Comparison of ENCODE assay signal across 8 mouse cellular contexts in genomic region chr8:84592015-84592662, GRCm38 (mm10).
DNase-seq lines count a peak whose midpoint lies in the region; ATAC-seq and TF ChIP-seq lines count a peak whose summit lies in the region.

No protein-coding gene starts in this region.

- peak; percentile 99 for TF ChIP-seq CTCF in E14TG2a.4 (conservative IDR thresholded peaks at IDR 0.05; ENCODE audit: low read length)
- TF ChIP-seq CTCF in heart, adult 2 months (IDR thresholded peaks at IDR 0.05), result no peak; the same call in none of the 2 replicates
- peak; percentile 95 for TF ChIP-seq CTCF in liver, postnatal 0 days (IDR thresholded peaks at IDR 0.05; ENCODE audit: low read depth)

- peaks cover 39% of the 10 kb centered on the region for H3K4me1 ChIP-seq in E14TG2a.4 (replicated peaks; ENCODE audit: low read depth, low read length)
- H3K4me1 ChIP-seq in embryonic facial prominence, embryonic 11.5 days (ENCODE audit: control insufficient read depth, insufficient read depth, low read length), result no peaks in the 10 kb centered on the region
- no peaks in the 10 kb centered on the region for H3K4me1 ChIP-seq in heart, adult 2 months (ENCODE audit: control insufficient read depth, insufficient read depth, low read length)
- H3K4me1 ChIP-seq in liver, postnatal 0 days (ENCODE audit: insufficient read depth), result peaks cover 38% of the 10 kb centered on the region

- peaks cover 35% of the 10 kb centered on the region for H3K36me3 ChIP-seq in E14TG2a.4 (ENCODE audit: insufficient read depth, low read length)
- no peaks in the 10 kb centered on the region for H3K36me3 ChIP-seq in embryonic facial prominence, embryonic 11.5 days (replicated peaks; ENCODE audit: control insufficient read depth, insufficient read depth, low read depth, low read length)
- H3K36me3 ChIP-seq in heart, adult 2 months (ENCODE audit: control insufficient read depth, insufficient read depth, low read length), result no peaks in the 10 kb centered on the region
- no peaks in the 10 kb centered on the region for H3K36me3 ChIP-seq in liver, postnatal 0 days (replicated peaks; ENCODE audit: insufficient read depth, low read length)

- no peak for ATAC-seq in embryonic facial prominence, embryonic 11.5 days (replicated peaks; ENCODE audit: insufficient number of reproducible peaks, low FRiP score, low TSS enrichment, low read depth)
- peak; percentile 49 for ATAC-seq in liver, postnatal 0 days

- peak; percentile 81 to 86 for DNase-seq in adrenal gland, postnatal 36 days
- DNase-seq in embryonic facial prominence, embryonic 11.5 days (ENCODE audit: low spot score), result peak; percentile 79
- peak; percentile 66 to 87 for DNase-seq in heart, adult 2 months
- peak; percentile 60 to 87 for DNase-seq in kidney, postnatal 36 days
- peak; percentile 89 for DNase-seq in liver, postnatal 0 days
- peak; percentile 85 for DNase-seq in retina, postnatal 1 day
- peak; percentile 77 for DNase-seq in thymus, postnatal 25 days

- peaks cover 14% of the 10 kb centered on the region; the same call in 1 of the 2 replicates for H3K27me3 ChIP-seq in E14TG2a.4 (ENCODE audit: insufficient read depth, low read length)
- no peaks in the 10 kb centered on the region for H3K27me3 ChIP-seq in embryonic facial prominence, embryonic 11.5 days (ENCODE audit: control insufficient read depth, insufficient read depth, low read length)
- no peaks in the 10 kb centered on the region for H3K27me3 ChIP-seq in heart, adult 2 months (ENCODE audit: control insufficient read depth, insufficient read depth, low read length)
- peaks cover 6% of the 10 kb centered on the region; the same call in 1 of the 2 replicates for H3K27me3 ChIP-seq in liver, postnatal 0 days (ENCODE audit: insufficient read depth, low read length)

- H3K79me2 ChIP-seq in heart, adult 2 months (replicated peaks; ENCODE audit: control insufficient read depth, insufficient read depth, low read length), result no peaks in the 10 kb centered on the region

- no peak overlapping the region for H3K4me3 ChIP-seq in E14TG2a.4 (replicated peaks; ENCODE audit: low read length)
- H3K4me3 ChIP-seq in embryonic facial prominence, embryonic 11.5 days (ENCODE audit: low read depth, low read length), result no peak overlapping the region
- H3K4me3 ChIP-seq in heart, adult 2 months, result no peak overlapping the region
- peak overlapping the region; percentile 17; the same call in 1 of the 2 replicates for H3K4me3 ChIP-seq in liver, postnatal 0 days (ENCODE audit: low read depth, low read length)

- H3K9me3 ChIP-seq in E14TG2a.4 (ENCODE audit: low read length), result no peaks in the 10 kb centered on the region
- no peaks in the 10 kb centered on the region for H3K9me3 ChIP-seq in embryonic facial prominence, embryonic 11.5 days (replicated peaks; ENCODE audit: control insufficient read depth, low read length)
- H3K9me3 ChIP-seq in liver, postnatal 0 days (ENCODE audit: low read length), result no peaks in the 10 kb centered on the region

- H3K9ac ChIP-seq in embryonic facial prominence, embryonic 11.5 days (replicated peaks; ENCODE audit: low read length), result no peak overlapping the region
- H3K9ac ChIP-seq in heart, adult 2 months (ENCODE audit: low read depth, low read length), result no peak overlapping the region
- no peak overlapping the region for H3K9ac ChIP-seq in liver, postnatal 0 days (replicated peaks)

- no peak overlapping the region for H3K27ac ChIP-seq in embryonic facial prominence, embryonic 11.5 days (replicated peaks; ENCODE audit: low read depth, low read length)
- no peak overlapping the region for H3K27ac ChIP-seq in heart, adult 2 months
- H3K27ac ChIP-seq in liver, postnatal 0 days (ENCODE audit: low read depth), result peak overlapping the region; percentile 74

- TF ChIP-seq EP300 in heart, adult 2 months (IDR thresholded peaks at IDR 0.05; ENCODE audit: insufficient read depth, low read depth, low read length), result peak; percentile 54; the same call in 1 of the 2 replicates
- no peak for TF ChIP-seq EP300 in liver, postnatal 0 days (IDR thresholded peaks at IDR 0.05; ENCODE audit: low read depth)

- intact Hi-C loops in heart, adult 2 months (cut with DNase I), result loop anchor here (1.0 to 5.0 kb wide), 2 partner anchors 95 to 223 kb away; partner anchors contain the start of genes Nacc1 and Trmt1

- 16% methylated on average over 15 of the region's 15 CpGs for WGBS in embryonic facial prominence, embryonic 11.5 days
- 20% methylated on average over 15 of the region's 15 CpGs for WGBS in heart, adult 2 months
- 13% methylated on average over 15 of the region's 15 CpGs for WGBS in liver, postnatal 0 days (ENCODE audit: insufficient replicate concordance)

- no peak for TF ChIP-seq POLR2A in heart, adult 2 months (IDR thresholded peaks at IDR 0.05; ENCODE audit: insufficient read depth, low read depth, low read length)

- H3K4me2 ChIP-seq in embryonic facial prominence, embryonic 11.5 days (ENCODE audit: low read depth, low read length), result no peak overlapping the region
- H3K4me2 ChIP-seq in liver, postnatal 0 days (ENCODE audit: low read depth, low read length), result peak overlapping the region; percentile 67
